Mouse (Mus musculus): ENCODE data around the gene Wdr93. TPM values are rescaled to one million over a fixed set of nuclear protein-coding genes. Genes with fewer than 3 reads are reported as not detected.
A peak's percentile ranks its signal among the peaks of the same experiment; 100 is the strongest.

Gene Wdr93
- polyA plus RNA-seq, 1 experiment from 2014 or later: 0.35 TPM

DNA sequence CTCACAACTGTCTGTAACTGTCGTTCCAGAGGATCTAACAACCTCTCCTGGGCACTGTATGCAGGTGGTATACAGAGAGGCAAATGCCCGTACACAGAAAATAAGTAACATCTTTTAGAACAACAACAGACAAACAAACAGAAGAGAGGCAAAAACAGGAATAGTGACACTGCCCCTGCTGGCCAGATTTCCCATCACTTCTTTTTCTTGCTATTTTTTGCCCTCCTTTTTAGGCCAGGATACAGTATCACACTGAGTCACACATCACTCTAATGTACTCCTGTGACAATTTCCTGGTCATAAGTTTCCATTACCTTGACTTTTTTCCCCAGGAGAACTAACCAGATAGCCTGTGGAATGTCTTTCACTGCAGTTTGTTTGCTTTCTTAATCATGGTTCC, 13.4 kb downstream of the Wdr93 start:
- no peaks in the 10 kb centered on the region for H3K27me3 ChIP-seq (replicated peaks)
- H3K4me1 ChIP-seq: no peaks in the 10 kb centered on the region
- no peak overlapping the region for H3K4me2 ChIP-seq
- H3K4me3 ChIP-seq (replicated peaks): no peak overlapping the region
- ATAC-seq (ENCODE audit: insufficient read depth, low FRiP score, low read depth): no peak
- no peaks in the 10 kb centered on the region for H3K36me3 ChIP-seq
- WGBS: 44% methylated on average over 2 of the region's 2 CpGs
- no peak overlapping the region for H3K9ac ChIP-seq
- H3K9me3 ChIP-seq: no peaks in the 10 kb centered on the region
- H3K27ac ChIP-seq: no peak overlapping the region

DNA sequence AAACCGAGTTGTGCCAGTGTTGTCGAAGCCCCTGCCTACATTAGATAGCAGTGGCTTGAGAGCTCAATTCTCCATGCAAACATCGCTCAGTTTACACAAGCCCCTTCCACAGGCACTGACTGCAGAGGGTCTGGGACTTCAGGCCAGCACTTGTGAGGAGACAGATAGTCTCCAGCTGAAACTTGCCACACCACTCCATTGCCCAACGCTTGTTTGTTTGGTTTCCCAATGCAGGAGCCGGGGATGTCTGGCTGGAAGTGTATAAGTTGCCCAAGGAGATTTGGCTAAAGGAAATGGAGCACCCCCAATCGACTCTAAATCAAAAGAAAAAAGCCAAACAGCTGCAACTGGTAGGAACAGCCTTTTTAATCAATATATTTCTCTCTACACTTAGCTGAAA, 15.2 kb downstream of the Wdr93 start:
- Histone ChIP-seq H3K27ac (no peak overlapping the region), H3K9me3 (no peaks in the 10 kb centered on the region), H3K4me1 (no peaks in the 10 kb centered on the region), H3K9ac (no peak overlapping the region), H3K27me3 (replicated peaks) (no peaks in the 10 kb centered on the region), H3K4me3 (replicated peaks) (no peak overlapping the region), H3K36me3 (no peaks in the 10 kb centered on the region), H3K4me2 (no peak overlapping the region)
- WGBS: 45% methylated on average over 6 of the region's 6 CpGs
- ATAC-seq (ENCODE audit: insufficient read depth, low FRiP score, low read depth): no peak

DNA sequence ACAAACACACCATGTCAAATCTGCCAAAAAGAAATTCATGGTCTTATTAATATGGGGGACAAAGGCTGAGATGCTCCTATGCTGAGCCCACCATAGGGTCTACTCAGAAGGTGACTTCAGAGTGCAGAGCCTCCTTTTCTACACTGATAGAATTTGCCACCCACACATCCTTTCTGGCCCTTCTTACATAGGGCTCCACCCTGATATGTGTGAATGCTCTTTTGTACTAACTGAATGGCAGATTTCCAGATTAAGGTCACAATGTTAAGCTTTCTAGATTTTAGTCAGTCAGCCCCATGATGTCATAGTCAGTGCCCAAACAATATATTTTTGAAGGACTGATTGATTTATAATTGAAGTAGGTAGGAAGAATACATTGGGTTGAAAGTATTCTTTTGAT, 16.8 kb downstream of the Wdr93 start:
- Histone ChIP-seq H3K27ac (no peak overlapping the region), H3K4me1 (no peaks in the 10 kb centered on the region), H3K9me3 (no peaks in the 10 kb centered on the region), H3K36me3 (no peaks in the 10 kb centered on the region), H3K4me3 (replicated peaks) (no peak overlapping the region), H3K9ac (no peak overlapping the region), H3K27me3 (replicated peaks) (no peaks in the 10 kb centered on the region), H3K4me2 (no peak overlapping the region)
- ATAC-seq (ENCODE audit: insufficient read depth, low FRiP score, low read depth): no peak

DNA sequence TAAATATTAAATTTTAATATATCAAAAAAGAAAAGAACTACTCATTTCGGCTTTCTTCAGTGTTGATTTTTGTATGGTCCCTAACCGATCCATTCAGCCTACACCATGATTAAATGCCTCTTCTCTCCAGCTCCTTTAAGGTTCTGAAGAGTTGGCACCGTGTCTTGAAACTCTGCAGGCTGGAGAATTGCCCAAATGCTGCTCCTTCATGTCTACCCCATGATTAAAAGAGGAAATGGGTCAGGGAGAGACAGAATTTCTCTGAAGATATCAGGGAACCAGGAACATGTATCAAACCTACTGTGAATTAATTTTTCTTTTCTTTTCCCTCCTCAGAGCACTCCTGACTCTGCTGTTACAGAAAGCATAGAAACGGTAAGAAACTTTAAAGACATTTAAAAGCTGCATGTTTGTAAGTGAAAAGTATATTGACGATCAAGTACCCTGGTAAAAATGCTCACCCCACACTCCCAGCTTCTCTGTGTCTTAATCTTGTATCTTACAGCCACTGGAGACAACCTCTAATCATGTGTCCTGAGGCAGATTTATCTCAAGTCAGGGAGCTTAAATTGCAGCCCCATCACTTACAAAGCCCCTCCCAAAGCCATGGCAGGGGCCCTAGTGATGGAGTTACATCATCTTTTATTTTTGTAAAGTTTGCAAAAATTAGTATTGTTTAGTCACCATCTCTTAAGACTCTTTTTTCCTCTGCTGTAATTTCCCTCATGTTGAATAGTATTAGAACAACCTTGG, 18.3 kb downstream of the Wdr93 start:
- Histone ChIP-seq H3K4me1 (no peaks in the 10 kb centered on the region), H3K4me2 (no peak overlapping the region), H3K9me3 (no peaks in the 10 kb centered on the region), H3K27ac (no peak overlapping the region), H3K4me3 (replicated peaks) (no peak overlapping the region), H3K9ac (no peak overlapping the region), H3K36me3 (no peaks in the 10 kb centered on the region), H3K27me3 (replicated peaks) (no peaks in the 10 kb centered on the region)
- no peak for ATAC-seq (ENCODE audit: insufficient read depth, low FRiP score, low read depth)
- WGBS: 70% methylated on average over 5 of the region's 5 CpGs

DNA sequence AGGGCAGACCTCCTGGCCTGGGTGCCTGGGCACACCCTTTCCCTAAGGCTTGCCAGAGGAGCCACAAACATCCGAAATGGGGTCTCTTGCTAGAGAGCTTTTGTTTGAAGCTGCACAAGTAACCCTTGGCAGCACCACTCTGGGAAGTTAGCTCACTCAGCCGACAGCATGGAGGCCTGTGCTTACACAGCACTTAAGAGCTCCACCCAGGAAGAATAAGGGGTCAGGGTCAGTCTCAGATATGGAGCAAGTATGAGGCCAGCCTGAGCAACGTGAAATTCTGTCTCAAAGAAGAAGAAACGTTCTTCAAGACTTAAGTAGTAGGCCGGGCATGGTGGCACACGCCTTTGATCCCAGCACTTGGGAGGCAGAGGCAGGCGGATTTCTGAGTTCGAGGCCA, 19.1 kb downstream of the Wdr93 start:
- Histone ChIP-seq H3K9ac (no peak overlapping the region), H3K4me2 (no peak overlapping the region), H3K4me1 (no peaks in the 10 kb centered on the region), H3K9me3 (no peaks in the 10 kb centered on the region), H3K27me3 (replicated peaks) (no peaks in the 10 kb centered on the region), H3K36me3 (no peaks in the 10 kb centered on the region), H3K4me3 (replicated peaks) (no peak overlapping the region), H3K27ac (no peak overlapping the region)
- WGBS: 65% methylated on average over 8 of the region's 8 CpGs
- no peak for ATAC-seq (ENCODE audit: insufficient read depth, low FRiP score, low read depth)

DNA sequence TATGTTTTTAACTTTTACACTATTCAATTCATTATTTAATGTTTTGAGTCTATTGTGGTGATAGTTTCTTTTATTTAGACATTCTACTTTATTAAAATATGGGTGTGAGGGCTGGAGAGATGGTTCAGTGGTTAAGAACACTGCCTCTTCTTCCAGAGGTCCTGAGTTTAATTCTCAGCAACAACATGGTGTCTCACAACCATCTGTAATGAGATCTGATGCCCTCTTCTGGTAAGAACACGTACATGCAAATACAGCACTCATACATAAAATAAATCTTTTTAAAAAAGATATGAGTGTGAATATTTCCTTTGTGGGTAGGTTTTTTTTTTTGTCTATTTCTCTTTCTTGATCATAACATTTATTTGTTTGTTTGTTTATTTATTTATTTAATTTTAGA, 23.0 kb downstream of the Wdr93 start:
- Histone ChIP-seq H3K27me3 (replicated peaks) (no peaks in the 10 kb centered on the region), H3K4me2 (no peak overlapping the region), H3K4me1 (no peaks in the 10 kb centered on the region), H3K4me3 (replicated peaks) (no peak overlapping the region), H3K9ac (no peak overlapping the region), H3K27ac (no peak overlapping the region), H3K9me3 (no peaks in the 10 kb centered on the region), H3K36me3 (no peaks in the 10 kb centered on the region)
- WGBS: 42% methylated on average over 1 of the region's 1 CpGs
- ATAC-seq (ENCODE audit: insufficient read depth, low FRiP score, low read depth): no peak

DNA sequence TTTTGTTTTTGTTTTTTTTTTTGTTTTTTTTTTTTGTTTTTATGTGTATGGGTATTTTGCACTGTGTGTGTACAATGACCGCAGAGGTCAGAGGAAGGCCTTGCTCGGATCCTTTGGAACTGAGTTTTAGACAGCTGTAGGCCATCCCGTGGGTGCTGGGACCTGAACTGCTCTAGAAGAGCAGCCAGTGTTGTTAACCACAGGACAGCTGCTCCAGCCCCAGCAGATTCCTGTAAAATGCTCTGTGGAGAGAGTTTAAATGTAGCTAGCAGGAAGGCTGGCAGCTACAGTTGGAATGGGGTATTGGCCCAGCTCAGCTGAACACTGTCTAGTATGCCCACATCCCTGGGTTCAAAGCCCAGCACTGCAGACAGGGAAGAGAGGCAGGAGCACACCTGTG, 26.7 kb downstream of the Wdr93 start:
- Histone ChIP-seq H3K4me1 (no peaks in the 10 kb centered on the region), H3K9me3 (no peaks in the 10 kb centered on the region), H3K9ac (no peak overlapping the region), H3K4me2 (no peak overlapping the region), H3K27ac (no peak overlapping the region), H3K36me3 (no peaks in the 10 kb centered on the region), H3K27me3 (replicated peaks) (no peaks in the 10 kb centered on the region), H3K4me3 (replicated peaks) (no peak overlapping the region)
- no peak for ATAC-seq (ENCODE audit: insufficient read depth, low FRiP score, low read depth)
- WGBS: 78% methylated on average over 3 of the region's 3 CpGs

DNA sequence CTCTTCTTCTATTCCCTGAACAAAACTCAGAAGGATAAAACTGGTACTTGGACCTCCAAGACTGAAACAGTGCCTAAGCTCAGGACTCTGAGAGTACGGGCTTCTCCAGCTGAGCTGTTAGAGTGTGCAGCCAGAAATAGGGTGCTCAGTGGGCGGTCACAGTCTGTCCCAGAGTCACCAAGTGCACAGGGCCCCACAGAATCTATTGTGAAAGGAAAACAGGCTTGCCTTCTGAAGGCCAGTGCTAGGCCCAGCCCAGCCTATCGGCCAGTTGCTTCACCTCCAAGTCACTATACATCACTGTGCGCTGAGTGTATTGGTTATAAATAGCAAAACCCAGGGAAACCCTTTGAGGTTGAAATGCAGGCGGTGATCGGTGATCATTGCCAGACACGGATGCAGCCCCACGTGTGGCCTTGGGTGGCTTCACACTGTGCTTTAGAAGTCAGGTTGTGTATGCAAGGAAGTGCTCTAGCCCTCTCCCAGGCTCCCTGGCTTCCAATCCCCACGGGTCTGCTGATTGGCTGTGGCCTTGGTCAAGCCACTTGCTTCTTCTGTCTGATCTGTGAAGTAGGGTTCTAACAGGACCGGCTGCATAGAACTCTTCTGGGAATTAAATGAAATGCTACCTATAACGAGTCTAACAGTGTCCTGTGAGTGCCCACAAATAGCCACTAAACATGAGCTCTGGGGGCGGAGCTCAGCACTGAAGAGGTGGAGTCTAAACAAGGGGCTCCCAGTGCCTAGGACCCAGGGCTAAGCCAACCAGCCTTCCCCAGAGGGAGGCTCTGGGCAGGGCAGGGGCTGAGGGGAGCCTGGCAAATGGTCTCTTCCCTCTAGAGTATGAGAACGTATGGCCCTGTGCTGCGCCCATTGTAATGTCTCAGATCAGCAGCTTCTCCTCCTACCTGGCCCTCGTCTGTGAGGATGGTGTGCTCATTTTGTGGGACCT, 28.9 kb downstream of the Wdr93 start:
- no peaks in the 10 kb centered on the region for H3K36me3 ChIP-seq
- WGBS: 46% methylated on average over 15 of the region's 15 CpGs
- no peak overlapping the region for H3K9ac ChIP-seq
- no peak overlapping the region for H3K4me2 ChIP-seq
- no peaks in the 10 kb centered on the region for H3K9me3 ChIP-seq
- no peaks in the 10 kb centered on the region for H3K27me3 ChIP-seq (replicated peaks)
- no peak for ATAC-seq (ENCODE audit: insufficient read depth, low FRiP score, low read depth)
- H3K27ac ChIP-seq: no peak overlapping the region
- no peaks in the 10 kb centered on the region for H3K4me1 ChIP-seq
- H3K4me3 ChIP-seq (replicated peaks): no peak overlapping the region

DNA sequence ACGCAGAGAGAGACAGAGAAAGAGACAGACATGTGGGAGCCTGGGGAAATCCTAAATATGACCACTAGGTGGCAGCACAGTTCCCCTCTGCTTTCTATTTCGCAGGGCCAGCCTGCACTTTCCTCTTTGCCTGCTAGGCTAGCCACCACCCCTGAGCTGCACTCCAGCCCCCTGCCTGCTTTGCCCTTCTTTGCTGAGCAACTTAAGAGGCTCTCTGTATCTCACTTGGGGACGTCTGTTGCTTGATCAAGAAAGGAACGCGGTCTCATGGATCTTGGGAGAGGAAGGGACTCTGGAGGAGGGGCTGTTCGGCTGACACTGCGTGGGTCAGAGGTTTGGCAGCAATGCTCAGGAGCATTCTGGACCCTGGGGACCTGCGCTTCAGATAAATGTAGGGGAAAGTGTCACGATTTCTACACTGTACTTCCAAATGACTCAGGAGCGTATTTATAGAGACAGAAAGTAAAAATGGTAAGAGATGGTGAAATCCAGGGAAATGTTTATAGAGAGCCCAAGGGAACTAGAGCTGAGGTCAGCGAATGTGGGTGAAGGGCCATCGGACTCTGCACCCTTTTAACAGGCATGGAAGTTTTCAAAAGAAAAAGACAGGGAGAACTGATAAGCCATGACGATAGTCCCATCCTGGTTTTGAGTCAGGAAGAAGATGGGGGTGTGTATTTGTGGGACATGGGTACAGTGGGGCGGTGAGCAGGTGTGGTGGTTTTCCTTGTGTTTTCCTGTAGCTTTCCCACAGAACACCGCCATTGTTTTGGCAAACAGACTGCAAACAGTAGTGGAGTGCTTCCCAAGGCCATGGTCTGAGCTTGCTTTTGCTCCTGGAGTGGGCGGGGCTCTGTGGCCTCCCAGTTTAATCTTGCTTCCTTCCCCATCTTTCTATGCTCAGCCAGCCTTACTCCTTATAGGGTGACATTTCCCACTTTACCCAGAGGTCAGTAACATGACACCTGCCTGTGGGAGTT, 38.0 kb downstream of the Wdr93 start:
- H3K27me3 ChIP-seq (replicated peaks): no peaks in the 10 kb centered on the region
- ATAC-seq (ENCODE audit: insufficient read depth, low FRiP score, low read depth): peak; percentile 74
- peak overlapping the region; percentile 58 for H3K4me2 ChIP-seq
- no peaks in the 10 kb centered on the region for H3K9me3 ChIP-seq
- peaks cover 5% of the 10 kb centered on the region; the same call in 1 of the 2 replicates for H3K4me1 ChIP-seq
- H3K36me3 ChIP-seq: no peaks in the 10 kb centered on the region
- peak overlapping the region; percentile 28 for H3K4me3 ChIP-seq (replicated peaks)
- no peak overlapping the region for H3K27ac ChIP-seq
- 25% methylated on average over 16 of the region's 16 CpGs for WGBS
- no peak overlapping the region for H3K9ac ChIP-seq

DNA sequence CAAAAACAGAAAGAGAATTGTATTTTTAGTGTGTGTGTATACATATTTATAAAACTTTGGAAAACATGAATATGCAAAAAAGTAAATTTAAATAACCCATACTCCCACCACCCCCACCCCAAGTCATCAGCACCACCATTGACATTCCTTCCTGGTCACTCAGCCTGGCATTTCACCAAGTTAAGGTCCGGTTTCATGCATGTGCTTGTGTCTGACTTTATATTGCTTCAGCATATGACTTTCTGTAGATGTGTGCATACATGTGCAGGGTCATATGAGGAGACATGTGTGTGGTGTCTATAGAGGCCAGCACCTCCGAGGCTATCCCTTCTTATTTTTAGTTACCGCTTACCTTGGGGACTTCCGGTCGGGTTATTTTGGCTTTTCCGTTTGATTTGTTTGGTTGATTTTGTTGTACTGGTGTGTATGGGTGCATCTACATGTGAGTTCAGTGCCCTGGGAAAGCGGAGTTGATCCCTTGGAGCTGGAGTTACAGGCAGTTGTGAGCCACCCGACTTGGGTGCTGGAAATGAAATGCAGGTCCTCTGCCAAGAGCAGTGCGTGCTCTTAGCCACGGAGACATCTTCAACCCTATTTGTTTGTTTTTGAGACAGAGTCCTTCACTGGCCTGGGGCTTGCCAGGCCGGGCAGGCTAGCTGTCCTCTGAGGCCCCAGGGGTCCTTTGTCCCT, 39.0 kb downstream of the Wdr93 start:
- no peaks in the 10 kb centered on the region for H3K36me3 ChIP-seq
- H3K9ac ChIP-seq: no peak overlapping the region
- no peaks in the 10 kb centered on the region for H3K27me3 ChIP-seq (replicated peaks)
- H3K4me1 ChIP-seq: peaks cover 5% of the 10 kb centered on the region; the same call in 1 of the 2 replicates
- no peaks in the 10 kb centered on the region for H3K9me3 ChIP-seq
- no peak overlapping the region for H3K4me3 ChIP-seq (replicated peaks)
- no peak for ATAC-seq (ENCODE audit: insufficient read depth, low FRiP score, low read depth)
- H3K27ac ChIP-seq: no peak overlapping the region
- H3K4me2 ChIP-seq: no peak overlapping the region
- WGBS: 72% methylated on average over 11 of the region's 11 CpGs

DNA sequence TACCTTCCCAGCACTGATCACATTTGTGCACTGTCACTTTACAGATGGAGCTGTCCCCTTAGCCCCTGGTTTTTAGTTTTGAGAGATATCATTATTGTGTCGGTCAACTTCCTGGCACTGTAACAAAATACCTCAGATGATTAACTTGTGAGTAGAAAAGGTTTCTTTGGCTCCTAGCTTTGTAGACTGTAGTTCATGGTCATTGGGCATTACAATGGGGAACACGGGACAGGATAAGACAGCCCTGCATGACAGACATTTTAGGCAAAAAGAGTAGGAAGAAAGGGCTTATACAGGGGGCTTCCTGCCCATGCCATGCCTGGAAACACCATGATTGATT, 39.5 kb downstream of the Wdr93 start:
- no peaks in the 10 kb centered on the region for H3K9me3 ChIP-seq
- no peak overlapping the region for H3K4me3 ChIP-seq (replicated peaks)
- no peak overlapping the region for H3K9ac ChIP-seq
- ATAC-seq (ENCODE audit: insufficient read depth, low FRiP score, low read depth): no peak
- H3K27ac ChIP-seq: no peak overlapping the region
- no peak overlapping the region for H3K4me2 ChIP-seq
- H3K36me3 ChIP-seq: no peaks in the 10 kb centered on the region
- H3K4me1 ChIP-seq: peaks cover 5% of the 10 kb centered on the region; the same call in 1 of the 2 replicates
- WGBS: 78% methylated on average over 2 of the region's 2 CpGs
- 0 out of 2 replicates have a peak, but pooled peaks cover 2% of the 10 kb centered on the region for H3K27me3 ChIP-seq (replicated peaks)
